Mouse (Mus musculus) yolk sac, embryonic 10.5 days (tissue): ENCODE results near the gene Cdkl3.

Source experiments
- DNase-seq: peaks from one replicate; pipeline ENCODE4 v3.0.0-alpha.2; 2017; ENCODE audit warnings: low spot score

Cdkl3 gene

GRCm38 (mm10) chr11:52011541-52011940 lies 7.5 kb downstream of the Cdkl3 start:
- no peak for DNase-seq

DNA sequence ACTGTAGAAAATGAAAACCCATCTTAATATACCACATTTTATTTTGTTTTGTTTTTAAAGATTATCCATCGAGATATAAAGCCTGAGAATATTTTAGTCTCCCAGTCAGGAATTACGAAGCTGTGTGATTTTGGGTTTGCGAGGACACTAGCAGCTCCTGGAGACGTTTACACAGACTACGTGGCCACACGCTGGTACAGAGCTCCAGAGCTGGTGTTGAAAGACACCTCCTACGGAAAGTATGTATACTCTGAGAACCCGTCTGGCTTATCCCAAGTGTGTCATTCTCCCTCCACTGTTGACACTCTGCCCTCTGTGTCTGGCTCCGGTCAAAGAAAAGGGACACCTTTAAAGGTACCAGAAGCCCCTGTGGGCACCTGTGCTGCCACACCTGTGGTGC lies 14.2 kb downstream of the Cdkl3 start:
- no peak for DNase-seq

DNA sequence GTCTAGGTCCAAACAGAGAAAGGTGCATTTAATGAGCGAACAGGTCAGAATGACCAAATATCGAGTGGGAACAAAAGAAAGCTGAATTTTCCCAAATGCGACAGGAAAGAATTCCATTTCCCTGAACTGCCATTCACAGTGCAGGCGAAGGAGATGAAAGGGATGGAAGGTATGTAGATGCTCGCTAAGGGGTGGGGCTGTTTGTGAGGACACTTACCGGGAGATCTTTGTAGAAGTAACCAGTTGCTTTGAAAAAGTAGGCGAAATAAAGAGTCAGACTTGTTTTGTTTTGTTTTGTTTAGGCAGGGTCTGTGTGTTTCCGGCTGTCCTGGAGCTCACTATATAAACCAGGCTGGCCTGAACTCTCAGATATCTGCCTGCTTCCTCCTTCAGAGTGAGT lies 28.3 kb downstream of the Cdkl3 start:
- no peak for DNase-seq

GRCm38 (mm10) chr11:52033953-52034352 lies 29.9 kb downstream of the Cdkl3 start:
- DNase-seq = no peak

- DNase-seq = no peak
Observed at GRCm38 (mm10) chr11:52035905-52036304, 31.9 kb downstream of the Cdkl3 start.

GRCm38 (mm10) chr11:52037659-52038058 lies 33.6 kb downstream of the Cdkl3 start:
- DNase-seq = no peak

DNA sequence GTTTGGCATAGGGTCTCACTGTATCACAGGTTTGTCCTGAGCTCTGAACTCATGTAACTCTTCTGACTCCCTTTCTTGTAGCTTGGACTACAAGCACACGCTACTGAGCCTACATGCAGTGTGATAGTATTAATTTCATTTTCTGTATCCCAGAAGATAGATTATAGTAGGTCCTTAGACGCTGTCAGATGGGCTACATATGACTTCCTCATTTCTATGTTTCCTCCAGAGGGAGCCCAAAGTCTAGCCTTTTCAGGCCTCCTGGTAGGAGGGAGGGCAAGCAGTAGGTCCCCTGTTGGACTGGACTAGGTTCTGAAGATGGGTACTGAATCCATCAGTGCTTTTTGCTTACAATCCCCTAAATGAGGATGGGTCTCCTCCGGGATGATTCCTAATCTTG lies 39.2 kb downstream of the Cdkl3 start:
- no peak for DNase-seq

DNA sequence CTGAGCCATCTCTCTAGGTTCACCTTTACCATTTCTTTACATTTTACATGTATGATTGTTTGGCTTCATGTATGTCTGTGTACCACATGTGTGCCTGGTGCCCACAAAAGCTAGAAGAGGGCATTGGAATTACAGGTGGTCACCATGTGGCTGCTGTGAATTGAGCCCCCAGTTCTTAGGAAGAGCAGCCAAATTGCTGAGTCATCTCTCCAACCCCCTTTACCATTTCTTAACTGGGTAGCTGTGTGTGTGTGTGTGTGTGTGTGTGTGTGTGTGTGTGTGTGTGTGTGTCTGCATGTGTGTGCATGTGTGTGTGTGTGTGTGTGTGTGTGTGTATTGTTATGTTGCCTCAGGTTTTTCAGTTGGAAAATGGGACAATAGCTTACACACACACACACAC lies 40.1 kb downstream of the Cdkl3 start:
- no peak for DNase-seq

- DNase-seq = no peak
Observed at GRCm38 (mm10) chr11:52046446-52047165, 42.6 kb downstream of the Cdkl3 start.

GRCm38 (mm10) chr11:52053371-52053770 lies 49.4 kb downstream of the Cdkl3 start:
- DNase-seq = no peak

- DNase-seq = no peak
Observed at GRCm38 (mm10) chr11:52054728-52055127, 50.7 kb downstream of the Cdkl3 start.

GRCm38 (mm10) chr11:52056198-52056597 lies 52.2 kb downstream of the Cdkl3 start:
- no peak for DNase-seq

DNA sequence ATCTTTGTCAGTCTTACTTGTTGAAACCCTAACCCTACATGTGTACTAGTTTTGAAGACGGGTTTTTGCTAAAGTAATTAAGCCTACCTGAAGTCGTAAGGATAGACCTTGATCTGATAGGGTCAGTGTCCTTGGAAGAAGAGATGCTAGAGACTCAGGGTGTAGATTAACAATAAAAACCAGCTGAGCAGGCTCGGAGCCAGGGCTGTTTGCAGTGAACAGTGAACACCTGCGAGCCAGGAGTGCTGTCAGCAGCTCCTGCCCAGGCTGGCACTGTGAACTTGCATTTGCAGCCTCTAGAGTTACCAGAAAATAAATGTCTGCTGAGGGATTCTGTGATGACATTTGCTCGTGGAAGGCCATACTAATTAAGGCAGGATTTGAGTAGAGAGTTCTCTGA lies 55.0 kb downstream of the Cdkl3 start:
- DNase-seq = no peak

GRCm38 (mm10) chr11:52060315-52060714 lies 56.3 kb downstream of the Cdkl3 start:
- DNase-seq = no peak

DNA sequence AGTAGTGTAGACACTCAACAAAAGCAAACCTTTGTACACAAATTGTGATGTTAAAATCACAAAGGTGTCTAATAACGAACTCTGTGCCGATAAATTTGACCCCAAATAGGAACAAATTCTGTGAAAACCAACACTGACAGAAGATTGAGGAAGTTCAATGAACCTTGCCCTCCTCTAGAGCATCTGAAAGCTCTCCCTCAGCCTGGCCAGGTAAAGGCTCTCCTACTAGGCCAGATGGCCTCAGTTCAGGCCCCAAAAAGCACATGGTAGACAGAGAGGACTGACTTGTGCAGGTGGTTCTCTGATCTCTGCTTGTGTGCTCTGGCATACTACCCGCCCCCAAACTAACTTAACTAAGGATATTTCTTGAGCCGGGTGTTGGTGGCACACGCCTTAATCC lies 58.4 kb downstream of the Cdkl3 start:
- DNase-seq = no peak

DNA sequence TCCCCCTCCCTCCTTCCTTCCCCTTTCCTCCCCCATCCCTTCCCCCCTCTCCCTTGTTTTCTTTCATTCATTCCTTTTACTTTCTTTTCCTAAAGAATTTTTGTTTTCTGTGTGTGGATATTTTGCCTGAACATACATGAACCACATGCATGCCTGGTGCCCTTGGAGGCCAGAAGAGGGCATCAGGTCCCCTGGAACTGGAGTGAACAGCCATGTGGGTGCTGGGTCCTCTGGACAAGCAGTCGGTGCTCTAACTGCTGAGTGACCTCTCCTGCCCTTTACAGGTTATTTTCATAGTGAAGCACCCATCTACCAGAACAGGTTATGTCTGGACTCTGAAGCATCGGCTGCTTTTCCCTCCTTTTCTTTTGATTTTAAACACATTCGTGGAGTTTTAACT lies 60.4 kb downstream of the Cdkl3 start:
- no peak for DNase-seq

GRCm38 (mm10) chr11:52065841-52066240 lies 61.8 kb downstream of the Cdkl3 start:
- DNase-seq = no peak

DNA sequence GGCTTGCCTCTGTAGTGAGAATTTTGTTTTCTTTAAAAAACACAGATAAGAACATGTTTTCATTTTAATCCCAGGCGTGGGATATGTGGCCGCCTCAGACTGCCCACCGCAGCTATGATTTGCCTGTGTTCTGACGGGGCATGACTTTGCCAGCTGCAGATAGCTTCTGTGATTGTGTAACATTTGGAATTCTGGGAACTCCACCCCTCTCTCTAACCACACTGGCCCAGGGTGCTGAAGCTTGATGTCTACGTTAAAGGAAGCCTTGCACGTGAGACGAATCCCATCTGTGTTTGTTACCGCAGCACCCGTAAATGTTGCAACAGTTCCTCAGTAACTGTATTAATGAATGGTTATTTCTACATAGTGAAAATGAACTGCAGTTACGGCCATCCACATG lies 67.7 kb downstream of the Cdkl3 start:
- no peak for DNase-seq

DNA sequence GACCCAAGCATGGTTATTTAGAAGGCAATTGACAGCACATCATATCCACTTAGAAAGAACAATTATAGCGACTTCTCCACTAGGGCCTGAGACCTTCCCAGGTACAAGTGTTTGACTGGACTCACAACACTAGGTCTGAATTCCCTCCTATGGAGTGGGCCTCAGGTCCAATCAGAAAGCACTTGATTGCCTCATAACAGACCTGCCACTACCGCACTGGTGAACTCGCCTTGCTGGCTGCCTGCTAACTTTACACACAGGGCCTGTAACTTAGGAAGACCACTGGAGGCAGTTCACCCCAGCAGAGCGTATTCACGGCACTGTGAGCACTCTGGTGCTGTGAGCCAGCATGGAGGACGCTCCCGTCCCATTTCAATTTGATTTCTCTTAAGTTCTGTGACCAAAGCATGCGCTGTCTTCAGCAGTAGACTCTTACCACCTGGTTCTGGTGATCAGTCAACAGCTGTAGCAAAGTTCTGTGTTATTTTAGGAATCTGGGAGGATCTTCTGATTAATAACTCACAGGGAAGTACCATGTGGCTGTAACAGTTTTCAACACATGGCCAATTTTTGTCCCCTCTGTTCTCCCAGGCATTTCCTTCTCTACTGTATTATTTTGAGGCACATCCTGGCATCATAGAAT lies 69.6 kb downstream of the Cdkl3 start:
- no peak for DNase-seq

- no peak for DNase-seq
Observed at GRCm38 (mm10) chr11:52074626-52075470, 70.8 kb downstream of the Cdkl3 start.

DNA sequence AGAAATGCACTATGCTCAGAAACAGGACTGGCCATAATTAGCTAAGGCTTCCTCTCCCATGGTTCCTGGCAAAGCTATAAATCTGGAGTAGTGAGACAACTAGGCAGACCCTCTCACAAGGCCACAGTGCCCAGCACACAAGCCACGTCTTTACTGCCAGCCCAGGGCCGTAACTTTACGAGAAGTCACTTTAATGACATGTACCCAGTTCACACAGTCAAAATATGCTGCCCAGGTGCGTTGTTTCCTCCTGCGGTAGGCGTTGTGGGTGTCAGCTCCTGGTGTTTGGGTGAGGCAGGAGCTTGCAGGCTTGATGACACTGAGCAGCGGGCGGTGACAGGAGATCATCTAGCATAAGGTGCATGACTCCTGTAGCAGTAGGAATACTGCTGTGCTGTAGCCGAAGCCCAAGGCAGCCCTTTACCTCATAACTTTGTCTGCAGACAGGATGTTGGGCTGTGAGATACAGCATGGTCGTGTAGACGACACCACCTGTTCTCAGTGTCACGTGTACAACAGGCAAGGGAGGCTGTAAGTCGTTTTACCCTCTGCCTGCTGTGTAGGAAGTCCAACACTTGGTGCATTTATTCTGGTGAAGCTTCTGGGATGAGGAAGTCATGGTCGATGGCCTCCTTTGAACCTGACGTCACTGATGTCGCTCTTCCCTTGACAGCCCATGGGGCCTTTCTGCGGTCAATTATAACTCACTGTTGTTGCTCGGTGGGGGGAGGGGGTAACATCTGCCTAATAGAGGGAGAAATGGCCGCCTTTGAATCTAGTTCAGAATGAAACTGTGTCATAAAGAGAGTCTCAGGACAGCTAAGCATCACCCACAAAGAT lies 72.0 kb downstream of the Cdkl3 start:
- no peak for DNase-seq

DNA sequence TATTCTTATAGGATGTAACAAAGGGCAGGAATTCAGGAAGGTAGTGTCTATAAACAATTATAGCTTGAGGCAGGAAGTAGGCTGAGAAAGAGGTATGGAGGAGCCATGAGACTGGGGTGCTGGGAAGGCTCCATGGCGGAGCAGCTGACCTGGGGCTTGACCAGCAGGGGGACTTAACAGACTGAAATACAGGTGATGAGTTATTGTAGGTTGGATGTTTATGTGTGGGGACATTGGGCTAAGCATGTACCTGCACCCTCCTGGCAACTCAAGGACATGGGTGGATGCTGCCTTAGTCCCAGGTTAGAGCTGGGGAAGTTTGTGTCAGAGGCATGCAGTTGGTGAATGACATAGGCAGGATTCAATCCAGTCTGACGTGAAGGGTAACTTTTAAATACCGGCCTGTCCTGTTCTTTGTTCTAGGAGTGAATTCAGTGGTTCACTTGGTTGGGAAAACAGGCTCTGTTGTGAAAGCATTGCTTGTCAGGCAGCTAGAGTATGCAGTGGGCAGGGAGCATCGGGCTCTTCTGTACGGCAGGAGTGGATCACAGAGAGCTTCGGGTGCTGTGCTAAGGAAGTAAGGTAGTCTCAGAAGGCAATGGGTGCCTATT lies 72.8 kb downstream of the Cdkl3 start:
- DNase-seq = no peak
